Mouse (Mus musculus) liver, embryonic 13.5 days (tissue): ENCODE measurements around the gene Abcd1. TPM values are rescaled to one million over a fixed set of nuclear protein-coding genes. Genes with fewer than 3 reads are reported as not detected.
"Not testable (repeated sequence)": the region's sequence is repeated elsewhere in the genome, so short reads cannot be mapped to it uniquely, and the experiment has no call there.

Source experiments
- ATAC-seq: fragments of 200-750 bp; cut with Nextera tagmentation; 2 replicates; pipeline ENCODE4 v1.8.0; 2017; ENCODE audit warnings: low read depth, mild to moderate bottlenecking, moderate number of reproducible peaks, moderate library complexity
- DNase-seq: peaks from one replicate; pipeline ENCODE4 v3.0.0; 2022
- H3K27ac ChIP-seq: fragments of 300-500 bp; sonication (generic); 2 replicates; pipeline ENCODE4 v1.5.1; 2015; ENCODE audit warnings: moderate library complexity, mild to moderate bottlenecking, inconsistent platforms
- H3K27me3 ChIP-seq: fragments of 300-500 bp; sonication (generic); 2 replicates; pipeline ENCODE4 v1.6.1; 2015; ENCODE audit warnings: mild to moderate bottlenecking, inconsistent platforms
- H3K36me3 ChIP-seq: fragments of 300-500 bp; sonication (generic); 2 replicates; pipeline ENCODE4 v1.6.1; 2015; ENCODE audit warnings: mild to moderate bottlenecking, inconsistent platforms
- H3K4me1 ChIP-seq: fragments of 300-500 bp; sonication (generic); replicated peaks from 2 replicates; pipeline ENCODE4 v1.6.1; 2015; ENCODE audit warnings: inconsistent platforms
- H3K4me2 ChIP-seq: fragments of 300-500 bp; sonication (generic); 2 replicates; pipeline ENCODE4 v1.6.1; 2015; ENCODE audit warnings: inconsistent platforms, mild to moderate bottlenecking, moderate library complexity
- H3K4me3 ChIP-seq: fragments of 300-500 bp; sonication (generic); replicated peaks from 2 replicates; pipeline ENCODE4 v1.5.1; 2015; ENCODE audit warnings: mild to moderate bottlenecking, inconsistent platforms
- H3K9ac ChIP-seq: fragments of 300-500 bp; sonication (generic); 2 replicates; pipeline ENCODE4 v1.6.1; 2015; ENCODE audit warnings: mild to moderate bottlenecking, inconsistent platforms
- H3K9me3 ChIP-seq: fragments of 300-500 bp; sonication (generic); replicated peaks from 2 replicates; pipeline ENCODE4 v1.6.1; 2016; ENCODE audit warnings: inconsistent platforms
- WGBS: fragments of 180-500 bp; shearing (Covaris S2); methylation state at CpG from one replicate; pipeline ENCODE4 v1.1.7; 2015; ENCODE audit not compliant: insufficient replicate concordance; 5-methylcytosine and 5-hydroxymethylcytosine counted together
- polyA plus RNA-seq: library from polyadenylated mRNA; unstranded; fragments of >200 nt; fragmentation: Nextera tagmentation; extraction: Ambion mirVana; gene quantifications from 2 replicates; pipeline ENCODE4 v1.2.1, GENCODE M21; 2015

Gene Abcd1
- polyA plus RNA-seq, 1 experiment from 2014 or later, result 7.2 TPM

- DNase-seq, result no peak
- Histone ChIP-seq H3K27me3 (no peaks in the 10 kb centered on the region), H3K4me2 (no peak overlapping the region), H3K4me3 (no peak overlapping the region), H3K36me3 (peaks cover 26% of the 10 kb centered on the region; the same call in 1 of the 2 replicates), H3K27ac (no peak overlapping the region), H3K9ac (no peak overlapping the region), H3K9me3 (no peaks in the 10 kb centered on the region), H3K4me1 (no peaks in the 10 kb centered on the region)
- 54% methylated on average over 1 of the region's 1 CpGs for WGBS
- ATAC-seq, result no peak
These were observed 15.9 kb upstream of the Abcd1 start for GRCm38 (mm10) chrX:73700472-73700871.

GRCm38 (mm10) chrX:73715476-73716108 lies 805 bp upstream of the Abcd1 start:
- WGBS, result 15% methylated on average over 21 of the region's 21 CpGs
- peak; percentile 31 for DNase-seq
- ATAC-seq, result peak; percentile 24
- H3K4me3 ChIP-seq, result peak overlapping the region; percentile 70
- peak overlapping the region; percentile 90 for H3K27ac ChIP-seq
- H3K4me1 ChIP-seq, result peaks cover 43% of the 10 kb centered on the region
- H3K9me3 ChIP-seq, result no peaks in the 10 kb centered on the region
- H3K4me2 ChIP-seq, result peak overlapping the region; percentile 83
- peak overlapping the region; percentile 84 for H3K9ac ChIP-seq
- H3K36me3 ChIP-seq, result peaks cover 21% of the 10 kb centered on the region
- no peaks in the 10 kb centered on the region for H3K27me3 ChIP-seq

GRCm38 (mm10) chrX:73716709-73717545 lies 530 bp downstream of the Abcd1 start:
- peak; percentile 37 for DNase-seq
- H3K4me2 ChIP-seq, result peak overlapping the region; percentile 83
- H3K9me3 ChIP-seq, result no peaks in the 10 kb centered on the region
- ATAC-seq, result peak; percentile 23
- peak overlapping the region; percentile 84 for H3K9ac ChIP-seq
- WGBS, result 24% methylated on average over 30 of the region's 30 CpGs
- peaks cover 43% of the 10 kb centered on the region for H3K4me1 ChIP-seq
- H3K27me3 ChIP-seq, result no peaks in the 10 kb centered on the region
- H3K4me3 ChIP-seq, result peak overlapping the region; percentile 70
- peak overlapping the region; percentile 90 for H3K27ac ChIP-seq
- peaks cover 14% of the 10 kb centered on the region for H3K36me3 ChIP-seq

GRCm38 (mm10) chrX:73717667-73718066 lies 1.3 kb downstream of the Abcd1 start:
- DNase-seq (no peak), ATAC-seq (no peak)
- H3K4me2 ChIP-seq, result peak overlapping the region; percentile 83
- 0 out of 2 replicates have a peak, but pooled peaks cover 10% of the 10 kb centered on the region for H3K36me3 ChIP-seq
- H3K4me3 ChIP-seq, result peak overlapping the region; percentile 70
- peaks cover 43% of the 10 kb centered on the region for H3K4me1 ChIP-seq
- H3K9ac ChIP-seq, result peak overlapping the region; percentile 84
- 48% methylated on average over 11 of the region's 11 CpGs for WGBS
- no peaks in the 10 kb centered on the region for H3K27me3 ChIP-seq
- peak overlapping the region; percentile 90; the same call in 1 of the 2 replicates for H3K27ac ChIP-seq
- H3K9me3 ChIP-seq, result no peaks in the 10 kb centered on the region

- Histone ChIP-seq H3K9me3 (no peaks in the 10 kb centered on the region), H3K9ac (peak overlapping the region; percentile 84), H3K4me1 (peaks cover 43% of the 10 kb centered on the region), H3K4me3 (peak overlapping the region; percentile 70), H3K27me3 (no peaks in the 10 kb centered on the region), H3K27ac (peak overlapping the region; percentile 21; the same call in 1 of the 2 replicates), H3K4me2 (peak overlapping the region; percentile 83), H3K36me3 (0 out of 2 replicates have a peak, but pooled peaks cover 6% of the 10 kb centered on the region)
- WGBS, result 35% methylated on average over 3 of the region's 3 CpGs
- DNase-seq (no peak), ATAC-seq (no peak)
These were observed 1.9 kb downstream of the Abcd1 start for GRCm38 (mm10) chrX:73718271-73718670.

GRCm38 (mm10) chrX:73718686-73719362 lies 2.4 kb downstream of the Abcd1 start:
- H3K36me3 ChIP-seq, result 0 out of 2 replicates have a peak, but pooled peaks cover under 1% of the 10 kb centered on the region
- DNase-seq, result no peak
- H3K9ac ChIP-seq, result peak overlapping the region; percentile 84; the same call in 1 of the 2 replicates
- 35% methylated on average over 5 of the region's 5 CpGs for WGBS
- H3K27me3 ChIP-seq, result no peaks in the 10 kb centered on the region
- peaks cover 43% of the 10 kb centered on the region for H3K4me1 ChIP-seq
- H3K4me2 ChIP-seq, result peak overlapping the region; percentile 83
- peak overlapping the region; percentile 70; the same call in 1 of the 2 replicates for H3K4me3 ChIP-seq
- H3K9me3 ChIP-seq, result no peaks in the 10 kb centered on the region
- ATAC-seq, result no peak
- H3K27ac ChIP-seq, result peak overlapping the region; percentile 21; the same call in 1 of the 2 replicates

- DNase-seq (no peak), ATAC-seq (no peak)
- Histone ChIP-seq H3K27me3 (no peaks in the 10 kb centered on the region), H3K36me3 (peaks cover 3% of the 10 kb centered on the region; the same call in 1 of the 2 replicates), H3K4me2 (no peak overlapping the region), H3K27ac (no peak overlapping the region), H3K4me1 (no peaks in the 10 kb centered on the region), H3K4me3 (no peak overlapping the region), H3K9ac (no peak overlapping the region), H3K9me3 (no peaks in the 10 kb centered on the region)
- 32% methylated on average over 1 of the region's 1 CpGs for WGBS
These were observed 14.5 kb downstream of the Abcd1 start for GRCm38 (mm10) chrX:73730908-73731307.

- 47% methylated on average over 1 of the region's 1 CpGs for WGBS
- Histone ChIP-seq H3K27ac (no peak overlapping the region), H3K9ac (no peak overlapping the region), H3K4me1 (no peaks in the 10 kb centered on the region), H3K4me2 (no peak overlapping the region), H3K4me3 (no peak overlapping the region), H3K27me3 (no peaks in the 10 kb centered on the region), H3K36me3 (no peaks in the 10 kb centered on the region), H3K9me3 (no peaks in the 10 kb centered on the region)
- ATAC-seq, result no peak
- no peak for DNase-seq
These were observed 21.8 kb downstream of the Abcd1 start for GRCm38 (mm10) chrX:73738155-73738554.

GRCm38 (mm10) chrX:73739151-73739550 lies 22.8 kb downstream of the Abcd1 start:
- Histone ChIP-seq H3K4me2 (no peak overlapping the region), H3K9ac (no peak overlapping the region), H3K4me3 (no peak overlapping the region), H3K27me3 (no peaks in the 10 kb centered on the region), H3K9me3 (no peaks in the 10 kb centered on the region), H3K4me1 (no peaks in the 10 kb centered on the region), H3K27ac (no peak overlapping the region), H3K36me3 (no peaks in the 10 kb centered on the region)
- no peak for ATAC-seq
- WGBS, result 54% methylated on average over 5 of the region's 5 CpGs
- no peak for DNase-seq

GRCm38 (mm10) chrX:73739841-73740240 lies 23.4 kb downstream of the Abcd1 start:
- not testable (repeated sequence) for H3K27ac ChIP-seq, H3K9ac ChIP-seq, H3K36me3 ChIP-seq, ATAC-seq, H3K4me1 ChIP-seq, H3K4me2 ChIP-seq, DNase-seq, H3K9me3 ChIP-seq, H3K27me3 ChIP-seq, H3K4me3 ChIP-seq
- WGBS, result 77% methylated on average over 7 of the region's 7 CpGs
